Mouse (Mus musculus): ENCODE results near the gene Mmp15. TPM values are rescaled to one million over a fixed set of nuclear protein-coding genes. Genes with fewer than 3 reads are reported as not detected.
"Not testable (repeated sequence)": the region's sequence is repeated elsewhere in the genome, so short reads cannot be mapped to it uniquely, and the experiment has no call there.

Gene Mmp15
- polyA plus RNA-seq, 1 experiment from 2014 or later, result 58.5 TPM

DNA sequence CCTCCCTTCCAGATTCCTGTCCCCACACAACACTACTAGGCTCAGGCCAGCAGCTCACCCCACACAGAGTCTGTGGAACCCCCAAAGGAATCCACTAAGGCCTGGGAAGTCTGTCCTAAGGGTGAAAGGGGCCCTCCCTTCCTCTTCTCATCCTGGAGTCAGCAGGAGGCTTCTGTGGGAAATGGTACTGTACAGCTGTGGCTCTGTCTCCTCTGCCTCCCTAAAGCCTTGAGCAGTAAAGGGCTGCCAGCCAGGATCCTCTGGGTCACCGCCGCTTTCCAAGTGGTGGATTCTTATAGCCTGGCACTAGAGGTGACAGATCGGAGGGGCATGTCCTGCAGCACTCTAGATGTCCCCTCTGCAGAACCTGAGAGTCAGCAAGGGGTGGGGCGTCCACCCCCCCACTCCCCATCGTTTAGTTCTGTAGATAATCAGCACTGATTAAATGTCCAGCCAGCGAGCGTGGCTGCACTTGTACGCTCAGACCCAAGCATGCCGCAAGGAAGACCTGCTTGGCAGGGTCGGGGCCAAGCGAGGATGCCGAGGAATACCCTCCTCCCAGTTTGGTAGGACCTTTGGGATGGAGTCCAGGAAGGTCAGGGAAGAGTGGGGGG lies 21.4 kb downstream of the Mmp15 start:
- Histone ChIP-seq H3K4me1 (ENCODE audit: control insufficient read depth in 2 of 2, insufficient read depth in 2 of 2, low read length in 2 of 2) (peaks cover 26 to 56% of the 10 kb centered on the region in 2 experiments), H3K4me3 (ENCODE audit: control insufficient read depth in 1 of 2, insufficient read depth in 1 of 2, low read depth in 1 of 2, low read length in 2 of 2) (no peak overlapping the region), H3K9ac (ENCODE audit: low read length) (peak overlapping the region; percentile 25; the same call in 1 of the 2 replicates), H3K27me3 (ENCODE audit: control insufficient read depth, insufficient read depth, low read length) (no peaks in the 10 kb centered on the region), H3K27ac (replicated peaks in 1 of 2; ENCODE audit: control insufficient read depth in 1 of 2, insufficient read depth in 1 of 2, low read depth in 2 of 2, low read length in 2 of 2) (peak overlapping the region in 1 of 2 experiments; percentile 41; a peak in 2 of 4 replicates), H3K4me2 (ENCODE audit: low read length) (no peak overlapping the region), H3K36me3 (ENCODE audit: control insufficient read depth, insufficient read depth, low read length) (peaks cover 71% of the 10 kb centered on the region), H3K9me3 (ENCODE audit: control insufficient read depth, low read length) (no peaks in the 10 kb centered on the region)
- WGBS, result 52% methylated on average over 12 of the region's 12 CpGs
- no peak for ATAC-seq (ENCODE audit: insufficient number of reproducible peaks, insufficient read depth, low FRiP score, low read depth)

GRCm38 (mm10) chr8:95374429-95374828 lies 22.4 kb downstream of the Mmp15 start:
- no peak overlapping the region for H3K9ac ChIP-seq (ENCODE audit: low read length)
- no peak overlapping the region for H3K27ac ChIP-seq (replicated peaks in 1 of 2; ENCODE audit: control insufficient read depth in 1 of 2, insufficient read depth in 1 of 2, low read depth in 2 of 2, low read length in 2 of 2)
- H3K4me2 ChIP-seq (ENCODE audit: low read length), result no peak overlapping the region
- peaks cover 61% of the 10 kb centered on the region for H3K36me3 ChIP-seq (ENCODE audit: control insufficient read depth, insufficient read depth, low read length)
- no peaks in the 10 kb centered on the region for H3K9me3 ChIP-seq (ENCODE audit: control insufficient read depth, low read length)
- H3K27me3 ChIP-seq (ENCODE audit: control insufficient read depth, insufficient read depth, low read length), result no peaks in the 10 kb centered on the region
- peaks cover 26 to 53% of the 10 kb centered on the region in 2 experiments for H3K4me1 ChIP-seq (ENCODE audit: control insufficient read depth in 2 of 2, insufficient read depth in 2 of 2, low read length in 2 of 2)
- WGBS, result 66% methylated on average over 3 of the region's 3 CpGs
- no peak overlapping the region for H3K4me3 ChIP-seq (ENCODE audit: control insufficient read depth in 1 of 2, insufficient read depth in 1 of 2, low read depth in 1 of 2, low read length in 2 of 2)
- no peak for ATAC-seq (ENCODE audit: insufficient number of reproducible peaks, insufficient read depth, low FRiP score, low read depth)

DNA sequence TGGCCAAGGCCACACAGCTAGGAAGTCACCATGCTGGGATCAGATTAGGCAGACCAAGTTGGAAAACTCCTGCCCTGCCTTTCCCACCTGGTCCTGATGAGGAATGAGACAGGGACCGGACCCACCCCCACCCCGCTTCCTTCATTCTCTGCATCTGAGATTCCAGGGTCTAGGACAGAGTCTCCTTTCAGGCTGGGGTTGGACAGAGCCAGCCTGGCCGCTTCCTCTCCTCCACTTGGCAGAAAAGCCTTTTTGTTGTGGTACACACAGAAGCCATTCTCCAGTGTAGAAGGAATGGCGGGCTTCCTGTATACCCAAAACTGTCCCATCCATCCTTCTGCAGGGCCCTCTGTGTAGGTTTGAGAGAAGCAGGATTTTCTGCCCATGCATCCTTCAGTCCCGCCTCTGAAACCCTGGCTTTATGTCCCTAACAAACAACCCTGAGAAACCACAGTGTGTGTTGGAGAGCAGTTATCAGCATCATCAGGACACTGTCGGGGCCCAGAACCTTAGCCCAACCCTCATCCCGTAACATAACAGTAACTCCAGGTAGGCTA lies 23.4 kb downstream of the Mmp15 start:
- ATAC-seq (ENCODE audit: insufficient number of reproducible peaks, insufficient read depth, low FRiP score, low read depth), result no peak
- peaks cover 26 to 46% of the 10 kb centered on the region in 2 experiments for H3K4me1 ChIP-seq (ENCODE audit: control insufficient read depth in 2 of 2, insufficient read depth in 2 of 2, low read length in 2 of 2)
- WGBS, result 74% methylated on average over 7 of the region's 7 CpGs

DNA sequence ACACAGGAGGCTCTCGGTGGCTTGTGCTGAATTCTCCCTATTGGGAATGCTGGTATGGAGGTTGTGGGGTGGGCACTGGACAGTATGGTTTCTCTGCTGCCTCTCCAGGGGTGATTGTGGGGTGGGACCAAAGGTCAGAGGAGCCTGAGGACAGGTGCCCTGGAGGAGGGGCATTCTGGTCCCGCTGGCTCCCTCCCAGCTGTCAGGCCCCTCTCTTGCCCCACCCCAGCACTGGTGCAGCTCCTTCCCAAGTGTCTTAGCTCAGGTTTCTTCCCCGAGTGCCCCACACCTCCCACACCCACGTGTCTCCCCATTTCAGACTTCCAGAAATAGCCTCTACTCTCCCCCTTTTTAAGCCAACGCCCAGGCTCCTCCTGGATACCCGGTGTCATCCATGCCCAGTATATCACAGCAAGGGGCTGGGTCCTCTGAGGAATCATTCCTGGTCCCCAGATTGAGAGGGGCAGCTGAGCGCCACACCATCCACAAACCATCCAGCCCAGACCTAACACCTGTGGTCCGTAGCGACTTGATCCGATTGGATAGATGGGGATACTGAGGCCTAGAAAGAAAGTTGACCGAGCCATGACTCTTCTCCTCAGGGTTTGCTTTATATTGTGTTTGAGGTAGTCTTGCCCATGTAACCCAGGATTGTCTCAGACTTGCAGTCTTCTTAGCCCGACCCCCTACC lies 24.4 kb downstream of the Mmp15 start:
- Histone ChIP-seq H3K4me3 (ENCODE audit: control insufficient read depth in 1 of 2, insufficient read depth in 1 of 2, low read depth in 1 of 2, low read length in 2 of 2) (no peak overlapping the region), H3K9ac (ENCODE audit: low read length) (peak overlapping the region; percentile 25; the same call in 1 of the 2 replicates), H3K4me2 (ENCODE audit: low read length) (no peak overlapping the region), H3K36me3 (ENCODE audit: control insufficient read depth, insufficient read depth, low read length) (peaks cover 41% of the 10 kb centered on the region), H3K4me1 (ENCODE audit: control insufficient read depth in 2 of 2, insufficient read depth in 2 of 2, low read length in 2 of 2) (peaks cover 26 to 46% of the 10 kb centered on the region in 2 experiments), H3K27me3 (ENCODE audit: control insufficient read depth, insufficient read depth, low read length) (no peaks in the 10 kb centered on the region), H3K27ac (replicated peaks in 1 of 2; ENCODE audit: control insufficient read depth in 1 of 2, insufficient read depth in 1 of 2, low read depth in 2 of 2, low read length in 2 of 2) (peak overlapping the region in 1 of 2 experiments; percentile 86; a peak in 1 of 4 replicates), H3K9me3 (ENCODE audit: control insufficient read depth, low read length) (0 out of 2 replicates have a peak, but pooled peaks cover 1% of the 10 kb centered on the region)
- ATAC-seq (ENCODE audit: insufficient number of reproducible peaks, insufficient read depth, low FRiP score, low read depth), result no peak
- WGBS, result 62% methylated on average over 12 of the region's 12 CpGs

More for the DNA sequence above, 23.4 kb downstream of the Mmp15 start:
- Histone ChIP-seq H3K9me3 (ENCODE audit: control insufficient read depth, low read length) (no peaks in the 10 kb centered on the region), H3K9ac (ENCODE audit: low read length) (no peak overlapping the region), H3K4me3 (ENCODE audit: control insufficient read depth in 1 of 2, insufficient read depth in 1 of 2, low read depth in 1 of 2, low read length in 2 of 2) (no peak overlapping the region), H3K27ac (replicated peaks in 1 of 2; ENCODE audit: control insufficient read depth in 1 of 2, insufficient read depth in 1 of 2, low read depth in 2 of 2, low read length in 2 of 2) (peak overlapping the region in 1 of 2 experiments; percentile 14; a peak in 1 of 4 replicates), H3K27me3 (ENCODE audit: control insufficient read depth, insufficient read depth, low read length) (no peaks in the 10 kb centered on the region), H3K4me2 (ENCODE audit: low read length) (no peak overlapping the region), H3K36me3 (ENCODE audit: control insufficient read depth, insufficient read depth, low read length) (peaks cover 51% of the 10 kb centered on the region)

DNA sequence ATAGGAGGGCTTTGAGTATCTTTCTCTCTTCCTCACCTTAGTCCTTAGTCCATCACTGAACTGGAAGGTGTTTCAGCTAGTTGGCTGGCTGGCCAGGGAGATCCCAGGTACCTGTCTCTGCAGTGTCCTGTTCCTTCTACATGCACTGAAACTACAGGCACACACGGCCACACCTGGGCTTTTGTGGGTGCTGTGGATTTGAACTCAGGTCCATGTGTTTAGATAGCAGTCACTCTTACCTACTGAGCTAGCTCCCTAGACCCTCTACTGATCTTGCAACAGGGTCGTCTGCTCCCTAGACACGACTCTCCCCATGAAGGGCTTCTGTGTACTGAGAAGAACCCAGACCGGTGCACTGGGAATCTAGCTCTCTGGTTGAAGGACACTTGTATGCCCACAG lies 25.0 kb downstream of the Mmp15 start:
- Histone ChIP-seq H3K9me3 (ENCODE audit: control insufficient read depth, low read length) (0 out of 2 replicates have a peak, but pooled peaks cover 3% of the 10 kb centered on the region), H3K4me3 (ENCODE audit: control insufficient read depth in 1 of 2, insufficient read depth in 1 of 2, low read depth in 1 of 2, low read length in 2 of 2) (no peak overlapping the region), H3K27ac (replicated peaks in 1 of 2; ENCODE audit: control insufficient read depth in 1 of 2, insufficient read depth in 1 of 2, low read depth in 2 of 2, low read length in 2 of 2) (peak overlapping the region; percentile 74 to 86), H3K4me1 (ENCODE audit: control insufficient read depth in 2 of 2, insufficient read depth in 2 of 2, low read length in 2 of 2) (peaks cover 26 to 46% of the 10 kb centered on the region in 2 experiments), H3K4me2 (ENCODE audit: low read length) (peak overlapping the region; percentile 28; the same call in 1 of the 2 replicates), H3K9ac (ENCODE audit: low read length) (peak overlapping the region; percentile 39), H3K36me3 (ENCODE audit: control insufficient read depth, insufficient read depth, low read length) (peaks cover 35% of the 10 kb centered on the region), H3K27me3 (ENCODE audit: control insufficient read depth, insufficient read depth, low read length) (no peaks in the 10 kb centered on the region)
- ATAC-seq (ENCODE audit: insufficient number of reproducible peaks, insufficient read depth, low FRiP score, low read depth), result no peak
- 53% methylated on average over 4 of the region's 4 CpGs for WGBS

DNA sequence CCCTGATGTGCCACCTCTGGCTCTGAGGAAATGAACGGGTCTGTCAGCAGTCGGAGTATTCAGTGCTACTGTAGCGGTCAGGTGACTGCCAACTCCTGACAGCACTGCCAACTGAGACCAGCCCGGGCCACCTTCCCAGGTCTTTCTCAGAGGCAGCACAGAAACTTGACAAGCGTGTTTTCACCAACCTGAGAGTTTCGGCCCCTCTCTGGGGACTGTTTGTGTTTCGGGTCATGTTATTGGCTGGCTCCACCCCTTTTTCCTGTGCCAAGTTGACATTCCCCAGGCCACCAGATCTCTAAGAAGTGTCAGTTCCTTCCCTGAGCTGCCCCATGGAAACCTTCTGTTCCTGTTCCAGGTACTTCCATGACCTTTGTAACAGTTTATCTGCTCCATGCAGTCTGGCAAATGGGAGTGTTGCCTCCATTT lies 25.8 kb downstream of the Mmp15 start:
- Histone ChIP-seq H3K9me3 (ENCODE audit: control insufficient read depth, low read length) (0 out of 2 replicates have a peak, but pooled peaks cover 3% of the 10 kb centered on the region), H3K27ac (replicated peaks in 1 of 2; ENCODE audit: control insufficient read depth in 1 of 2, insufficient read depth in 1 of 2, low read depth in 2 of 2, low read length in 2 of 2) (peak overlapping the region; percentile 74 to 86), H3K36me3 (ENCODE audit: control insufficient read depth, insufficient read depth, low read length) (peaks cover 27% of the 10 kb centered on the region), H3K4me3 (ENCODE audit: control insufficient read depth in 1 of 2, insufficient read depth in 1 of 2, low read depth in 1 of 2, low read length in 2 of 2) (no peak overlapping the region), H3K27me3 (ENCODE audit: control insufficient read depth, insufficient read depth, low read length) (no peaks in the 10 kb centered on the region), H3K4me2 (ENCODE audit: low read length) (peak overlapping the region; percentile 28), H3K4me1 (ENCODE audit: control insufficient read depth in 2 of 2, insufficient read depth in 2 of 2, low read length in 2 of 2) (peaks cover 24 to 43% of the 10 kb centered on the region in 2 experiments), H3K9ac (ENCODE audit: low read length) (peak overlapping the region; percentile 39)
- ATAC-seq (ENCODE audit: insufficient number of reproducible peaks, insufficient read depth, low FRiP score, low read depth), result peak; percentile 50
- 5% methylated on average over 7 of the region's 7 CpGs for WGBS

GRCm38 (mm10) chr8:95378928-95379327 lies 26.9 kb downstream of the Mmp15 start:
- WGBS, result 97% methylated on average over 11 of the region's 11 CpGs
- Histone ChIP-seq H3K36me3 (ENCODE audit: control insufficient read depth, insufficient read depth, low read length) (peaks cover 16% of the 10 kb centered on the region), H3K4me1 (ENCODE audit: control insufficient read depth in 2 of 2, insufficient read depth in 2 of 2, low read length in 2 of 2) (peaks cover 21 to 36% of the 10 kb centered on the region in 2 experiments)
- not testable (repeated sequence) for ATAC-seq (ENCODE audit: insufficient number of reproducible peaks, insufficient read depth, low FRiP score, low read depth); H3K4me3 ChIP-seq (ENCODE audit: control insufficient read depth in 1 of 2, insufficient read depth in 1 of 2, low read depth in 1 of 2, low read length in 2 of 2); H3K27ac ChIP-seq (replicated peaks in 1 of 2; ENCODE audit: control insufficient read depth in 1 of 2, insufficient read depth in 1 of 2, low read depth in 2 of 2, low read length in 2 of 2); H3K9ac ChIP-seq (ENCODE audit: low read length); H3K27me3 ChIP-seq (ENCODE audit: control insufficient read depth, insufficient read depth, low read length); H3K4me2 ChIP-seq (ENCODE audit: low read length); H3K9me3 ChIP-seq (ENCODE audit: control insufficient read depth, low read length)

Data from heart, embryonic 14.5 days (tissue).